Mouse (Mus musculus) liver, postnatal 0 days (tissue): Measurements from ENCODE around the gene Asap2. TPM values are rescaled to one million over a fixed set of nuclear protein-coding genes. Genes with fewer than 3 reads are reported as not detected.
A peak's percentile ranks its signal among the peaks of the same experiment; 100 is the strongest.

Experiments used
- ATAC-seq: fragments of 200-750 bp; cut with Nextera tagmentation; 2 replicates; pipeline ENCODE4 v1.8.0; 2017; ENCODE audit warnings: mild to moderate bottlenecking, moderate library complexity
- DNase-seq: peaks from one replicate; pipeline ENCODE4 v3.0.0-alpha.2; 2016
- H3K27ac ChIP-seq: fragments of 300-500 bp; sonication (generic); 2 replicates; pipeline ENCODE4 v1.5.1; 2014; ENCODE audit warnings: antibody characterized with exemption, moderate library complexity, mild to moderate bottlenecking, low read depth
- H3K27me3 ChIP-seq: fragments of 300-500 bp; sonication (generic); 2 replicates; pipeline ENCODE4 v1.6.1; 2014; ENCODE audit warnings: low read length, control low read depth, mixed read lengths; ENCODE audit not compliant: insufficient read depth
- H3K36me3 ChIP-seq: fragments of 300-500 bp; sonication (generic); replicated peaks from 2 replicates; pipeline ENCODE4 v1.6.1; 2014; ENCODE audit warnings: mild to moderate bottlenecking, control low read depth, low read length, moderate library complexity, mixed read lengths; ENCODE audit not compliant: insufficient read depth
- H3K4me1 ChIP-seq: fragments of 300-500 bp; sonication (generic); 2 replicates; pipeline ENCODE4 v1.6.1; 2014; ENCODE audit warnings: antibody characterized with exemption, mild to moderate bottlenecking, control low read depth; ENCODE audit not compliant: insufficient read depth
- H3K4me2 ChIP-seq: fragments of 300-500 bp; sonication (generic); 2 replicates; pipeline ENCODE4 v1.6.1; 2014; ENCODE audit warnings: low read depth, mild to moderate bottlenecking, low read length, moderate library complexity, mixed read lengths
- H3K4me3 ChIP-seq: fragments of 300-500 bp; sonication (generic); 2 replicates; pipeline ENCODE4 v1.5.1; 2014; ENCODE audit warnings: low read depth, low read length
- H3K9ac ChIP-seq: fragments of 300-500 bp; sonication (generic); replicated peaks from 2 replicates; pipeline ENCODE4 v1.6.1; 2014; ENCODE audit warnings: mild to moderate bottlenecking, moderate library complexity
- H3K9me3 ChIP-seq: fragments of 300-500 bp; sonication (generic); 2 replicates; pipeline ENCODE4 v1.6.1; 2016; ENCODE audit warnings: mild to moderate bottlenecking, control low read depth, low read length, mixed read lengths
- CTCF ChIP-seq: sonication (generic); IDR thresholded peaks from 2 replicates; pipeline ENCODE4 v1.5.1; 2016; ENCODE audit warnings: antibody characterized with exemption, low read depth
- EP300 ChIP-seq: IDR thresholded peaks from 2 replicates; pipeline ENCODE4 v1.6.1; 2016; ENCODE audit warnings: antibody characterized with exemption, low read depth, mild to moderate bottlenecking
- whole genome bisulfite sequencing: fragments of 180-500 bp; shearing (Covaris S2); extraction: QIAGEN DNeasy Blood & Tissue Kit; methylation state at CpG from one replicate; pipeline ENCODE4 v1.1.7; 2014; ENCODE audit not compliant: insufficient replicate concordance; 5-methylcytosine and 5-hydroxymethylcytosine counted together
- polyA plus RNA-seq: library from polyadenylated mRNA; unstranded; fragments of >200 nt; fragmentation: Nextera tagmentation; extraction: Ambion mirVana; gene quantifications from 2 replicates; pipeline ENCODE4 v1.2.1, GENCODE M21; 2015

Gene Asap2
- polyA plus RNA-seq, 1 experiment from 2014 or later: 0.96 TPM

DNA sequence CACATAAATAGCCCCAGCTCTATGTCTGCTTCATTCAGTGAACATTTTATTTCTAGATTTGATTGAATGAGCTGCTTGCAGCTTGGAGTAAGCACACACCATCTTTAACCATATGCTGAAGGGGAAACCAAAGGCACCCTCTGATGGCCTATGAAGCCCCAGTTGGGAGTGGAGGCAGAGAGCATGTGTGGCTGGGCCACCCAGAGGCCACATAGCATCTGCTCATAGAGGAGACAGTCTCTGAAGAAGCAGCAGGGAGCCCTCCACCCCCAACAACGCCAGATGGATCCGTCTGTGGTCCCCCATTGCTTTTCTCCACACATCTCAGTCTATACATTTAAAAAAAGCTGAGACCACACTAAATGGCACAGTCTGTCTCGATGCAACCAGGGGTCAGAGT is 251.7 kb downstream of the Asap2 start:
- no peak for ATAC-seq
- 75% methylated on average over 3 of the region's 3 CpGs for WGBS
- no peak overlapping the region for H3K4me3 ChIP-seq
- peaks cover 19% of the 10 kb centered on the region for H3K36me3 ChIP-seq
- H3K9ac ChIP-seq: no peak overlapping the region
- no peak overlapping the region for H3K4me2 ChIP-seq
- TF ChIP-seq CTCF (no peak), EP300 (no peak)
- no peak overlapping the region for H3K27ac ChIP-seq
- H3K4me1 ChIP-seq: no peaks in the 10 kb centered on the region
- no peaks in the 10 kb centered on the region for H3K9me3 ChIP-seq
- DNase-seq: no peak
- H3K27me3 ChIP-seq: no peaks in the 10 kb centered on the region

DNA sequence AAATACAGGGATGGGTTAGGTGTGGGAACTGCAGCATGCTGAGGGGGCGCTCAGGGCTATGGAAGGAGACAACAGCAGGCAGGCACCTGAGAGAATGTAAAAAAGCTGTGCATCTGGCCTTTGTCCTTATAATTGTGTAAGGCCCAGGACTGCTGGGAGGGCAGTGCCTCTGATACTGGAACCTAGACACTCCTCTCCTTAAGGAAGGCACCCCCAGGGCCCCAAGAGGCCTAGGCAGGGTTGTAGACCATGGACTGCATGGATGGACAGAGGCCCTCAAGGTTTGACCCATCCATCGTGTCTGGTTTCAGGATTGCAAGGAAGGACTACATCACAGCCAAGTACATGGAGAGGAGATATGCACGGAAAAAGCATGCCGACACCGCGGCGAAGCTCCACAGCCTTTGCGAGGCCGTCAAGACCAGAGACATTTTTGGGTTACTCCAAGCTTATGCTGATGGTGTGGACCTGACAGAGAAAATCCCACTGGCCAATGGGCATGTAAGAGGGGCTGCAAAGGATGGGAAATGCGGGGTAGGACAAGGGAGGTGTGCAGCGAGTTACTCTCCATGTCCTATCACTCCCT is 254.2 kb downstream of the Asap2 start:
- H3K9ac ChIP-seq: no peak overlapping the region
- DNase-seq: no peak
- TF ChIP-seq CTCF (no peak), EP300 (no peak)
- H3K4me3 ChIP-seq: no peak overlapping the region
- peaks cover 9% of the 10 kb centered on the region for H3K36me3 ChIP-seq
- no peaks in the 10 kb centered on the region for H3K27me3 ChIP-seq
- H3K4me2 ChIP-seq: no peak overlapping the region
- H3K4me1 ChIP-seq: no peaks in the 10 kb centered on the region
- 88% methylated on average over 11 of the region's 11 CpGs for WGBS
- no peak for ATAC-seq
- no peaks in the 10 kb centered on the region for H3K9me3 ChIP-seq
- H3K27ac ChIP-seq: no peak overlapping the region

DNA sequence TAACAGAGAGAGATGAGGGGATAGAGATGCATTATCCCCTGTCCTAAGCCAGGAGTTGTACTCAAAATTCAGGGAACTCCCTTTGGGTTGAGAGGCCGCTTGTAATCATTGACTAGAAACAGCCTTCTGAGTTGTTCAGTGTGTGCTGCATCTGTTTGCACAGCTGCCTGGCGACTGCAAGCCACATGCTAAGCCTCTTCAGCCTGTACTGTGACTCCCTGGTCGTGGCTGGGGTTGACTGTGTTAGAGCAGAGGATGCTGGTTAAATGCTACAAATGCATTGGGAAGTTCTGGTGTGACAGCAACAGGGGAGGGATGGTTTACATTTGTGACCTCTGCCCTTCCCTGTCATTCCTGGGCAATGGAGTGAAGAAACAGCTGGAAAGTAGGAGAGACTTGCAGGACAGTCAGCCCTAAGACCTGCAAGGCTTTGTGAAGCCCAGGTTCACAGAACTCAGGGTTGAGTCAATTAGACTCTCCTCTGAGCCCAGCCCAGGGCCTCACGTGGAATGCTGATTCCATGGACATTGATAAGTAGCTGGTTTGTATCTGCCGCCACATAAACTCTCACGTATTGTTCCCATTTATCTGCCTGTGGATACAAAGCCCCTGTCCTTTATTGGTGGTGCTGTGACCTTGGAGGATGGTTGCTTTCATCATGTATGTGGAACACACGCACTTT is 257.6 kb downstream of the Asap2 start:
- Histone ChIP-seq H3K36me3 (peaks cover 13% of the 10 kb centered on the region), H3K9me3 (peaks cover 5% of the 10 kb centered on the region; the same call in 1 of the 2 replicates), H3K27me3 (no peaks in the 10 kb centered on the region), H3K27ac (no peak overlapping the region), H3K9ac (no peak overlapping the region), H3K4me2 (no peak overlapping the region), H3K4me1 (no peaks in the 10 kb centered on the region), H3K4me3 (no peak overlapping the region)
- TF ChIP-seq CTCF (no peak), EP300 (no peak)
- ATAC-seq (peak; percentile 77), DNase-seq (no peak)
- 66% methylated on average over 7 of the region's 7 CpGs for WGBS

GRCm38 (mm10) chr12:21260494-21261256 is 270.4 kb downstream of the Asap2 start:
- H3K27ac ChIP-seq: no peak overlapping the region
- DNase-seq (no peak), ATAC-seq (0 out of 2 replicates have a peak, but pooled peaks have one; percentile 28)
- H3K9me3 ChIP-seq: no peaks in the 10 kb centered on the region
- H3K27me3 ChIP-seq: no peaks in the 10 kb centered on the region
- no peak overlapping the region for H3K4me2 ChIP-seq
- peaks cover 5% of the 10 kb centered on the region; the same call in 1 of the 2 replicates for H3K36me3 ChIP-seq
- 87% methylated on average over 6 of the region's 6 CpGs for WGBS
- TF ChIP-seq EP300 (no peak), CTCF (peak; percentile 56)
- no peak overlapping the region for H3K9ac ChIP-seq
- peaks cover 11% of the 10 kb centered on the region for H3K4me1 ChIP-seq
- no peak overlapping the region for H3K4me3 ChIP-seq

GRCm38 (mm10) chr12:21261521-21261920 is 271.3 kb downstream of the Asap2 start:
- Histone ChIP-seq H3K4me1 (peaks cover 11% of the 10 kb centered on the region), H3K27me3 (no peaks in the 10 kb centered on the region), H3K4me3 (no peak overlapping the region), H3K27ac (no peak overlapping the region), H3K9me3 (no peaks in the 10 kb centered on the region), H3K4me2 (no peak overlapping the region), H3K9ac (no peak overlapping the region), H3K36me3 (peaks cover 9% of the 10 kb centered on the region; the same call in 1 of the 2 replicates)
- DNase-seq: no peak
- no peak for ATAC-seq
- 67% methylated on average over 4 of the region's 4 CpGs for WGBS
- TF ChIP-seq EP300: no peak
- TF ChIP-seq CTCF: no peak

GRCm38 (mm10) chr12:21263256-21263655 is 273.0 kb downstream of the Asap2 start:
- H3K4me2 ChIP-seq: no peak overlapping the region
- DNase-seq: no peak
- 88% methylated on average over 5 of the region's 5 CpGs for WGBS
- H3K4me1 ChIP-seq: peaks cover 11% of the 10 kb centered on the region
- no peak overlapping the region for H3K9ac ChIP-seq
- H3K9me3 ChIP-seq: no peaks in the 10 kb centered on the region
- H3K36me3 ChIP-seq: peaks cover 9% of the 10 kb centered on the region
- H3K4me3 ChIP-seq: no peak overlapping the region
- H3K27ac ChIP-seq: no peak overlapping the region
- no peaks in the 10 kb centered on the region for H3K27me3 ChIP-seq
- no peak for TF ChIP-seq CTCF
- TF ChIP-seq EP300: no peak
- no peak for ATAC-seq
